Mouse (Mus musculus): ENCODE data around the gene Slc19a3.

DNA sequence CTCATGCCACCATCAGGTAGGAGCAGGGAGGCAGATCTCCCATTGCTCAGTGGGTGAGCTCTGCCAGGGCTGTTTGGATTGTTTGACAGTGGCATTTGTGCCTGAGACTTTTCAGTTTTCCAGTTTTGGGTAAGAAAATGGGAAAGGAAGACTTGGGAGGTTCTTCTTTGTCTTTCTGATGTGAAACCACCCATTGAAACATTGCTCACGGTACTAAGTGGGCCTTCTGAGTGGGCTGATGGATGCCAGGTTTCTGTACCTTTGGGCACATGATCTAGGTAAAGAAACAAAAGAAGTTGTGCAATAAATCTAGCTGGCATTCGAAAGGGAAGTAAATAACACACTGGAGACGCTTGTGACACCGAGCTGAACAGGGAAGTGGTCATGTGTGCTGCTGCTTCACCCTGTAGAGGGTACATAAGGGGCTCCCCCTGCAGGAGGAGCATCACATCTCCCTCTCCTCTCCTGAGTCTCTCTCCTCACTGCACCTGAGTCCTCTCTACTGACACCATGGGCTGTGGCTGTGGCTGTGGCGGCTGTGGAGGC lies 6.7 kb upstream of the Slc19a3 start, which contains the start of gene Gm47969:
- TF ChIP-seq CTCF (IDR thresholded peaks at IDR 0.05; ENCODE audit: insufficient read depth, low read depth, low read length) (no peak), POLR2A (IDR thresholded peaks at IDR 0.05; ENCODE audit: insufficient read depth, low read depth, low read length) (no peak)
